Mouse (Mus musculus) cortical plate, adult 2 months (tissue): ENCODE data around the gene Sun1.

Source experiments
- CTCF ChIP-seq: fragments of 200-500 bp; IDR thresholded peaks from 2 replicates; pipeline ENCODE4 v1.5.1; 2011; ENCODE audit warnings: mild to moderate bottlenecking, control low read depth, low read length; ENCODE audit not compliant: insufficient read depth; ENCODE audit errors: extremely low read depth
- POLR2A ChIP-seq: fragments of 200-500 bp; IDR thresholded peaks from 2 replicates; pipeline ENCODE4 v1.6.1; 2011; ENCODE audit warnings: mild to moderate bottlenecking, low read length, control low read depth; ENCODE audit not compliant: insufficient read depth; ENCODE audit errors: extremely low read depth

DNA sequence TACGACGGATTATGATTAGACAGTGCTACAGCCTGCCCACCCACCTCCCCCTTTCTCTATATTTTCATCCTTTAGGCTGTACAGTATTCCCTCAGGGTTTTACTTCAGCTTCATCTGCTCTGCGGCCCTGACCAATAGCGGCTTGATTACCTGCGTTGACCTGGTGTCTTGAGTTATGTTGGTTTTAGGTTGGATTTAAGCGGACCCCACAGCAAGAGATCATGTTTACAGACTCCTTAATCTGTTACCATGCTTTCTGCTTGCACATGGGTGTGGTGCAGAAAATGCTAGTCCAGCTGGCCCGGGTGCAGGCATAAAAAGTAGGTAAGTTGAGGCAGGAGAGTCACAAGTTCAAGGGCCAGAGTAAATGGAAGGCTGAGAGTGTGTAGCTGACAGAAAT is 50.8 kb downstream of the Sun1 start:
- no peak for TF ChIP-seq POLR2A
- no peak for TF ChIP-seq CTCF
